Mouse (Mus musculus) myocyte (in vitro differentiated cells): ENCODE results near the gene Cdh1. TPM values are rescaled to one million over a fixed set of nuclear protein-coding genes. Genes with fewer than 3 reads are reported as not detected.

ENCODE experiments used
- H3K27me3 ChIP-seq: one replicate; pipeline ENCODE4 v1.6.1; 2011; ENCODE audit not compliant: control insufficient read depth, insufficient read depth, insufficient read length
- H3K36me3 ChIP-seq: one replicate; pipeline ENCODE4 v1.6.1; 2011; ENCODE audit not compliant: control insufficient read depth, insufficient read depth
- H3K4me2 ChIP-seq: one replicate; pipeline ENCODE4 v1.6.1; 2011; ENCODE audit warnings: low read depth, control low read depth
- H3K4me3 ChIP-seq: one replicate; pipeline ENCODE4 v1.5.1; 2011; ENCODE audit warnings: mild to moderate bottlenecking, control low read depth, moderate library complexity
- H3K79me2 ChIP-seq: one replicate; pipeline ENCODE4 v1.6.1; 2011; ENCODE audit not compliant: control insufficient read depth, insufficient read depth
- H3ac ChIP-seq: one replicate; pipeline ENCODE4 v1.6.1; 2011; ENCODE audit not compliant: control insufficient read depth, insufficient read length
- CEBPB ChIP-seq: IDR thresholded peaks from 2 replicates; pipeline ENCODE4 v1.6.1; 2011; ENCODE audit warnings: mild to moderate bottlenecking, moderate library complexity; ENCODE audit not compliant: poor library complexity, insufficient read depth, severe bottlenecking
- E2F4 ChIP-seq: IDR thresholded peaks from one replicate; pipeline ENCODE4 v1.6.1; 2011; ENCODE audit warnings: mild to moderate bottlenecking, control low read depth, moderate library complexity; ENCODE audit not compliant: insufficient read depth
- MAX ChIP-seq: IDR thresholded peaks from one replicate; pipeline ENCODE4 v1.6.1; 2011; ENCODE audit warnings: low read depth, mild to moderate bottlenecking, control low read depth
- MYOD1 ChIP-seq, 3 experiments: IDR thresholded peaks; one replicate each; pipeline ENCODE4 v1.6.1; 2011; ENCODE audit warnings: control low read depth in 2 of 3, low read depth in 2 of 3, mild to moderate bottlenecking in 2 of 3, moderate library complexity in 1 of 3; ENCODE audit not compliant: insufficient read length in 2 of 3, control insufficient read depth in 1 of 3
- MYOG ChIP-seq, 3 experiments: IDR thresholded peaks; one replicate each; pipeline ENCODE4 v1.6.1; 2011; ENCODE audit warnings: control low read depth in 2 of 3, low read depth in 2 of 3, mild to moderate bottlenecking in 2 of 3; ENCODE audit not compliant: insufficient read length in 2 of 3, control insufficient read depth in 1 of 3, insufficient read depth in 1 of 3
- POLR2A ChIP-seq: IDR thresholded peaks from one replicate; pipeline ENCODE4 v1.6.1; 2011; ENCODE audit warnings: low read depth, mild to moderate bottlenecking, control low read depth, moderate library complexity; ENCODE audit not compliant: insufficient read length
- POLR2AphosphoS2 ChIP-seq: IDR thresholded peaks from one replicate; pipeline ENCODE4 v1.6.1; 2011; ENCODE audit warnings: low read depth, control low read depth; ENCODE audit not compliant: insufficient read length
- REST ChIP-seq: IDR thresholded peaks from one replicate; pipeline ENCODE4 v1.6.1; 2011; ENCODE audit warnings: mild to moderate bottlenecking, control low read depth, moderate library complexity; ENCODE audit not compliant: insufficient read depth, insufficient read length
- SRF ChIP-seq: IDR thresholded peaks from one replicate; pipeline ENCODE4 v1.6.1; 2011; ENCODE audit warnings: low read depth; ENCODE audit not compliant: control insufficient read depth, insufficient read length
- TCF12 ChIP-seq: IDR thresholded peaks from one replicate; pipeline ENCODE4 v1.6.1; 2011; ENCODE audit warnings: mild to moderate bottlenecking, control low read depth; ENCODE audit not compliant: poor library complexity, insufficient read depth, severe bottlenecking
- TCF3 ChIP-seq: IDR thresholded peaks from one replicate; pipeline ENCODE4 v1.6.1; 2011; ENCODE audit warnings: low read depth, control low read depth; ENCODE audit not compliant: insufficient read length
- USF1 ChIP-seq: IDR thresholded peaks from one replicate; pipeline ENCODE4 v1.6.1; 2011; ENCODE audit warnings: low read depth, mild to moderate bottlenecking, control low read depth, moderate library complexity
- polyA plus RNA-seq: library from polyadenylated mRNA; unstranded; fragments of >200 nt; fragmentation: generic; extraction: Trizol; gene quantifications from one replicate; pipeline ENCODE4 v1.2.1, GENCODE M21; 2012; ENCODE audit warnings: missing spikeins

Cdh1 gene
- polyA plus RNA-seq, 1 experiment = 0.11 TPM

DNA sequence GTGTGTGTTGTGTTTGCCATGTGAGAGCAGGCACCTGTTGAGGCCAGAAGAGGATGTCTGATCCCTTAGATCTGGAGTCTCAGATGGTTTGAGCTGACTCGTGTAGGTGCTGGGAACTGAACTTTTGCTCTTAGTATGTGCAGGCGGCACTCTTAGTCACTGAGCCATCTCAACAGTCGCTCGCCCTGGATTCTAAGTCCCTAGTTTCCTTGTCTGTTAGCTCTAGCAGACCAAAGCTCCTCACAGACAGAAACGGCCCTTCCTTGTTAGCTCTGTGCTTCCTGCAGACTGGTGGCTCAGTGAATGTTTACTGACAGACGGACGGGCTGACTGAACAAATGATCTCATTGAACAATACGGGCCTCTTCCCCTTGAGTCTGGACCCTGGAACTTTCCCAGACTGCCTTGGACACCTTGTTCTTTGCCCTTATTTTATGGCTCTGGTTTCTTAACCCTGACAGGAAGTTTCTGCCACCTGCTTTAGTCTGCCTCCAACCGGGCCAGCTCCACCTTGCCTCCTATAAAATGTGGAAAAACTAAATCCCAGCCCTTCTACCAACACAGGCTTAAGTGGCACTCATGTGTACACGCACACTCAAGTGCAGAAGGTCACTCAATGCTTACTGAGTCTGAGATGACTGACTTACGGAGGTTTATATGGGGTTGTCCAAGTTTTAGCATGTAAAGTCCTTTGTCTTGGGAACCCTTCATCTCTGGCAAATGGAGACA is 18.0 kb upstream of the Cdh1 start:
- Histone ChIP-seq H3K4me2 (no peak overlapping the region), H3ac (no peak overlapping the region), H3K36me3 (no peaks in the 10 kb centered on the region), H3K4me3 (no peak overlapping the region), H3K27me3 (no peaks in the 10 kb centered on the region), H3K79me2 (no peaks in the 10 kb centered on the region)
- TF ChIP-seq TCF12 (no peak), SRF (no peak), MYOG (IDR thresholded peaks at IDR 0.05; ENCODE audit: control insufficient read depth in 1 of 3, insufficient read depth in 1 of 3, insufficient read length in 2 of 3, low read depth in 2 of 3) (no peak), TCF3 (no peak), POLR2A (no peak), REST (no peak), CEBPB (no peak)

- Histone ChIP-seq H3ac (no peak overlapping the region), H3K36me3 (no peaks in the 10 kb centered on the region), H3K4me3 (no peak overlapping the region), H3K27me3 (no peaks in the 10 kb centered on the region), H3K4me2 (no peak overlapping the region), H3K79me2 (no peaks in the 10 kb centered on the region)
- TF ChIP-seq REST (no peak), TCF12 (no peak), POLR2A (no peak), MAX (no peak), TCF3 (no peak), MYOD1 (IDR thresholded peaks at IDR 0.05; ENCODE audit: control insufficient read depth in 1 of 3, insufficient read length in 2 of 3, low read depth in 2 of 3) (no peak), CEBPB (no peak), USF1 (no peak), E2F4 (no peak), SRF (no peak), MYOG (IDR thresholded peaks at IDR 0.05; ENCODE audit: control insufficient read depth in 1 of 3, insufficient read depth in 1 of 3, insufficient read length in 2 of 3, low read depth in 2 of 3) (no peak), POLR2AphosphoS2 (no peak)
Observed at GRCm38 (mm10) chr8:106585671-106586037, 17.5 kb upstream of the Cdh1 start.

- H3K27me3 ChIP-seq = no peaks in the 10 kb centered on the region
- no peak overlapping the region for H3K4me3 ChIP-seq
- H3K4me2 ChIP-seq = no peak overlapping the region
- TF ChIP-seq REST (no peak), MYOG (IDR thresholded peaks at IDR 0.05; ENCODE audit: control insufficient read depth in 1 of 3, insufficient read depth in 1 of 3, insufficient read length in 2 of 3, low read depth in 2 of 3) (no peak), TCF3 (no peak), CEBPB (no peak), TCF12 (no peak), POLR2A (no peak), E2F4 (no peak), MYOD1 (IDR thresholded peaks at IDR 0.05; ENCODE audit: control insufficient read depth in 1 of 3, insufficient read length in 2 of 3, low read depth in 2 of 3) (no peak), POLR2AphosphoS2 (no peak), SRF (no peak), MAX (no peak), USF1 (no peak)
- H3K79me2 ChIP-seq = no peaks in the 10 kb centered on the region
- H3K36me3 ChIP-seq = no peaks in the 10 kb centered on the region
- H3ac ChIP-seq = no peak overlapping the region
Observed at GRCm38 (mm10) chr8:106586896-106587295, 16.3 kb upstream of the Cdh1 start.

DNA sequence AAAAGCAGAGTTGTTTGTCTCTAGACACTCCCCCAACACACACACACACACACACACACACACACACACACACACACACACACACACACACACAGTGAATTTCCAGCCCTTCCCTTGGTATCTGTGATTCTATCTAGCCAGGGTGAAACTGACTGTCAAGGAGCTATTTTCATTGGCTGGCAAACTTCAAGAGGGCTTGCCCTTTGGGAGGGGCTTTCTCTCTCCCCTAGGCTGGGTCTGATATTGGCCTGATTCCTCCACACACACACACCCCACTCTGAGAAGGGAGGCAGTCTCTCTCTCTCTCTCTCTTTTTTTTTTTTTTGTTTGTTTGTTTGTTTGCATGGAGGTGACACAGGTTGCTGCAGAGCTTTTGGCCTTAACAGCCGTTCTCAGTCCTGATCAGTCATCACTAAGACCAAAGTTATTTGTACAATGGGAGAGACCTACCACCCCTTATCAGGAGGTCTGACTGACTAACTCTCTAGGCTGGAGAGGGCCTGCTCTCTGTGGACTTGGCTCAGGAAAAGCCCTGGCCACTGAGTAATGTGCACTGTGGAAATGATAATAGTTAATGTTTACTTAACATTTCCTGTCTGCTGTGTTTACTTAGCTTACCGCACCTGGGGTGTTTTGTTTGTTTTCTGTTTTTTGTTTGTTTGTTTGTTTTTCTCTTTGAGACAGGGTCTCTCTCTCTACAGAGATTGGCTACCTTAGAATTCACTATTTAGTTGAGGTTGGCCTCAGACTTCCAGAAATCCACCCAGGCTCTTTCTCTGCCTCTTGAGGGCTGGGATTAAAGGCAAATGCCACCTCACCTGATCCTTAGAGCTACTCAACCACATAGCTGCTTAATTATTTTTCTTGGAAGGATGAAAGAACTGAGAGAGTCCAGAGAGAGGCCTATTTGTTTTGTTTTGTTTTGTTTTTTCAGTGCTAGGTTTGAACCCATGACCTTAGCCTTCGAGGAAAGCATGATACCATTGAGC is 14.4 kb upstream of the Cdh1 start:
- Histone ChIP-seq H3K36me3 (no peaks in the 10 kb centered on the region), H3K27me3 (no peaks in the 10 kb centered on the region), H3K4me2 (no peak overlapping the region), H3K4me3 (no peak overlapping the region), H3K79me2 (no peaks in the 10 kb centered on the region), H3ac (no peak overlapping the region)
- TF ChIP-seq REST (no peak), CEBPB (no peak), POLR2A (no peak), MYOG (IDR thresholded peaks at IDR 0.05; ENCODE audit: control insufficient read depth in 1 of 3, insufficient read depth in 1 of 3, insufficient read length in 2 of 3, low read depth in 2 of 3) (no peak), POLR2AphosphoS2 (no peak), SRF (no peak), TCF3 (no peak)
